Mouse (Mus musculus) embryonic fibroblast, embryonic 13.5 days (primary cell): ENCODE measurements around the gene Spcs2.

Source experiments
- CTCF ChIP-seq: IDR thresholded peaks from 2 replicates; pipeline ENCODE4 v1.5.1; 2011; ENCODE audit warnings: mild to moderate bottlenecking, control low read depth, low read length, moderate library complexity, borderline replicate concordance; ENCODE audit not compliant: insufficient read depth
- POLR2A ChIP-seq: IDR thresholded peaks from 2 replicates; pipeline ENCODE4 v1.6.1; 2011; ENCODE audit warnings: low read depth, mild to moderate bottlenecking, control low read depth, low read length, moderate library complexity

DNA sequence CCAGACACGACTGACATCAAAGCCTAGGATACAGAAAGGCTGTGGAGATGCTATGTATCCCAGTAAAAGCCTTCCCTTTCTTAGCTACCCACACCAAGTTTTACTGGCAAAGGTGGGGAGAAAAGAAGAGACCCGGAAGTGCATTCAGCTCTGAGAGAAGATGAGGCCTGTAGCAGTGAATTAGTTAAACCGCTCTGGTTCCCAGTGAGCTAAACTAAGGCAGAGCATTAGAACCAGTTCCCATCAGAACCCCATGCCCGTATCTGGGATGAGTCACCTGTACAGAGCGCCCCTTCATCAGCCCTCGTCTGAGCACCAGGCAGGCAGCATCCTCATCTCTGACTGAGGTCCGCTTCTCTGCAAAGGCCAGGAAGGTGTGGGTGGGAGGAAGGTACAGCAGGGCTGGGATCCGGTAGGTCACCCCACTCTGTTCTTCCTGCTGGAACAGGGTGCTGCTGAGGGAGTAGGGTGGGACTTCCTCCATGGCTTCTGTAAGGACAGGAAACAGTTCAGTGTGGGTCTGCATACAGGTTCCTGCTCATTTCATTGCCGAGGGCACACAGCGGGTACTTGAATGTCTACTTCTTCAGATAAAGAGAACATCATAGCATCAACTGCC is 40.1 kb downstream of the Spcs2 start:
- TF ChIP-seq CTCF (no peak), POLR2A (no peak)
